Mouse (Mus musculus) forebrain, embryonic 13.5 days (tissue): Measurements from ENCODE around the gene Ccdc40. TPM values are rescaled to one million over a fixed set of nuclear protein-coding genes. Genes with fewer than 3 reads are reported as not detected.
"Not testable (repeated sequence)": the region's sequence is repeated elsewhere in the genome, so short reads cannot be mapped to it uniquely, and the experiment has no call there.

Experiments used
- ATAC-seq: fragments of 200-750 bp; cut with Nextera tagmentation; 2 replicates; pipeline ENCODE4 v1.8.0; 2017
- H3K27ac ChIP-seq: fragments of 300-500 bp; sonication (generic); 2 replicates; pipeline ENCODE4 v1.5.1; 2015; ENCODE audit warnings: inconsistent platforms, mild to moderate bottlenecking, moderate library complexity
- H3K27me3 ChIP-seq: fragments of 300-500 bp; sonication (generic); 2 replicates; pipeline ENCODE4 v1.6.1; 2015; ENCODE audit warnings: mild to moderate bottlenecking, inconsistent platforms
- H3K36me3 ChIP-seq: fragments of 300-500 bp; sonication (generic); 2 replicates; pipeline ENCODE4 v1.6.1; 2015; ENCODE audit warnings: mild to moderate bottlenecking, inconsistent platforms; ENCODE audit not compliant: poor library complexity, severe bottlenecking
- H3K4me1 ChIP-seq: fragments of 300-500 bp; sonication (generic); 2 replicates; pipeline ENCODE4 v1.6.1; 2015; ENCODE audit warnings: inconsistent platforms
- H3K4me2 ChIP-seq: fragments of 300-500 bp; sonication (generic); 2 replicates; pipeline ENCODE4 v1.6.1; 2015; ENCODE audit warnings: inconsistent platforms, mild to moderate bottlenecking, moderate library complexity
- H3K4me3 ChIP-seq: fragments of 300-500 bp; sonication (generic); 2 replicates; pipeline ENCODE4 v1.5.1; 2015; ENCODE audit warnings: mild to moderate bottlenecking, inconsistent platforms
- H3K9ac ChIP-seq: fragments of 300-500 bp; sonication (generic); 2 replicates; pipeline ENCODE4 v1.6.1; 2015; ENCODE audit warnings: mild to moderate bottlenecking, inconsistent platforms
- H3K9me3 ChIP-seq: fragments of 300-500 bp; sonication (generic); replicated peaks from 2 replicates; pipeline ENCODE4 v1.6.1; 2016; ENCODE audit warnings: inconsistent platforms
- WGBS: fragments of 180-500 bp; shearing (Covaris S2); methylation state at CpG from one replicate; pipeline ENCODE4 v1.1.7; 2015; 5-methylcytosine and 5-hydroxymethylcytosine counted together
- polyA plus RNA-seq: library from polyadenylated mRNA; unstranded; fragments of >200 nt; fragmentation: Nextera tagmentation; extraction: Ambion mirVana; gene quantifications from 2 replicates; pipeline ENCODE4 v1.2.1, GENCODE M21; 2015

Gene Ccdc40
- polyA plus RNA-seq, 1 experiment from 2014 or later, result 14.3 TPM

GRCm38 (mm10) chr11:119239480-119239879 is 11.1 kb downstream of the Ccdc40 start:
- Histone ChIP-seq H3K27me3 (no peaks in the 10 kb centered on the region), H3K9ac (no peak overlapping the region), H3K9me3 (no peaks in the 10 kb centered on the region), H3K36me3 (peaks cover 61% of the 10 kb centered on the region), H3K27ac (no peak overlapping the region), H3K4me2 (no peak overlapping the region), H3K4me3 (no peak overlapping the region), H3K4me1 (peaks cover 16% of the 10 kb centered on the region)
- 91% methylated on average over 12 of the region's 12 CpGs for WGBS
- ATAC-seq, result no peak

- WGBS, result 97% methylated on average over 6 of the region's 6 CpGs
- not testable (repeated sequence) for H3K9ac ChIP-seq, H3K9me3 ChIP-seq, H3K27me3 ChIP-seq, H3K4me3 ChIP-seq, H3K27ac ChIP-seq, H3K4me2 ChIP-seq, ATAC-seq, H3K4me1 ChIP-seq
- H3K36me3 ChIP-seq, result peaks cover 39% of the 10 kb centered on the region
Observed at GRCm38 (mm10) chr11:119245543-119245942, 17.2 kb downstream of the Ccdc40 start.

- Histone ChIP-seq H3K4me1 (peaks cover 19% of the 10 kb centered on the region), H3K4me3 (no peak overlapping the region), H3K27me3 (no peaks in the 10 kb centered on the region), H3K4me2 (no peak overlapping the region), H3K9me3 (no peaks in the 10 kb centered on the region), H3K27ac (no peak overlapping the region), H3K36me3 (peaks cover 16% of the 10 kb centered on the region), H3K9ac (no peak overlapping the region)
- 0 out of 2 replicates have a peak, but pooled peaks have one; percentile 48 for ATAC-seq
- WGBS, result 29% methylated on average over 6 of the region's 6 CpGs
Observed at GRCm38 (mm10) chr11:119249011-119249410, 20.6 kb downstream of the Ccdc40 start.

- 80% methylated on average over 17 of the region's 17 CpGs for WGBS
- Histone ChIP-seq H3K4me2 (no peak overlapping the region), H3K27me3 (no peaks in the 10 kb centered on the region), H3K9ac (no peak overlapping the region), H3K27ac (no peak overlapping the region), H3K36me3 (peaks cover 12% of the 10 kb centered on the region; the same call in 1 of the 2 replicates), H3K4me1 (peaks cover 19% of the 10 kb centered on the region), H3K4me3 (no peak overlapping the region), H3K9me3 (no peaks in the 10 kb centered on the region)
- no peak for ATAC-seq
Observed at GRCm38 (mm10) chr11:119250998-119251397, 22.6 kb downstream of the Ccdc40 start.

GRCm38 (mm10) chr11:119252854-119253541 is 24.6 kb downstream of the Ccdc40 start:
- Histone ChIP-seq H3K9me3 (no peaks in the 10 kb centered on the region), H3K4me2 (peak overlapping the region; percentile 51), H3K9ac (no peak overlapping the region), H3K36me3 (peaks cover 11% of the 10 kb centered on the region; the same call in 1 of the 2 replicates), H3K4me1 (peaks cover 22% of the 10 kb centered on the region), H3K27ac (no peak overlapping the region; the same call in 1 of the 2 replicates), H3K27me3 (no peaks in the 10 kb centered on the region), H3K4me3 (peak overlapping the region; percentile 18; the same call in 1 of the 2 replicates)
- WGBS, result 5% methylated on average over 22 of the region's 22 CpGs
- ATAC-seq, result peak; percentile 72

GRCm38 (mm10) chr11:119256557-119256956 is 28.2 kb downstream of the Ccdc40 start:
- H3K4me3 ChIP-seq, H3K9me3 ChIP-seq, H3K9ac ChIP-seq, H3K27me3 ChIP-seq, ATAC-seq, H3K27ac ChIP-seq, H3K4me2 ChIP-seq: not testable (repeated sequence)
- H3K4me1 ChIP-seq, result peaks cover 22% of the 10 kb centered on the region
- H3K36me3 ChIP-seq, result peaks cover 21% of the 10 kb centered on the region
- WGBS, result 88% methylated on average over 5 of the region's 5 CpGs

- 72% methylated on average over 9 of the region's 9 CpGs for WGBS
- Histone ChIP-seq H3K9ac (no peak overlapping the region), H3K36me3 (peaks cover 27% of the 10 kb centered on the region)
Observed at GRCm38 (mm10) chr11:119258216-119258571, 29.8 kb downstream of the Ccdc40 start.

GRCm38 (mm10) chr11:119258572-119259322 is 30.4 kb downstream of the Ccdc40 start:
- H3K9me3 ChIP-seq, result no peaks in the 10 kb centered on the region
- peak overlapping the region; percentile 22 for H3K4me3 ChIP-seq
- H3K27me3 ChIP-seq, result no peaks in the 10 kb centered on the region
- peak overlapping the region; percentile 35; the same call in 1 of the 2 replicates for H3K9ac ChIP-seq
- H3K4me2 ChIP-seq, result peak overlapping the region; percentile 49
- peak; percentile 50; the same call in 1 of the 2 replicates for ATAC-seq
- 0 out of 2 replicates have a peak overlapping the region, but pooled peaks have one; percentile 4 for H3K27ac ChIP-seq
- H3K4me1 ChIP-seq, result peaks cover 4% of the 10 kb centered on the region
- H3K36me3 ChIP-seq, result peaks cover 27% of the 10 kb centered on the region
- 71% methylated on average over 23 of the region's 23 CpGs for WGBS

More at GRCm38 (mm10) chr11:119258216-119258571, 29.8 kb downstream of the Ccdc40 start:
- Histone ChIP-seq H3K4me3 (peak overlapping the region; percentile 22), H3K27ac (0 out of 2 replicates have a peak overlapping the region, but pooled peaks have one; percentile 4), H3K4me2 (peak overlapping the region; percentile 49), H3K27me3 (no peaks in the 10 kb centered on the region), H3K4me1 (peaks cover 7% of the 10 kb centered on the region), H3K9me3 (no peaks in the 10 kb centered on the region)
- ATAC-seq, result no peak

- Histone ChIP-seq H3K4me2 (no peak overlapping the region), H3K27ac (no peak overlapping the region), H3K4me1 (peaks cover 4% of the 10 kb centered on the region), H3K27me3 (no peaks in the 10 kb centered on the region), H3K36me3 (peaks cover 27% of the 10 kb centered on the region), H3K9ac (no peak overlapping the region), H3K9me3 (no peaks in the 10 kb centered on the region), H3K4me3 (no peak overlapping the region)
- no peak for ATAC-seq
- WGBS, result 90% methylated on average over 8 of the region's 8 CpGs
Observed at GRCm38 (mm10) chr11:119259977-119260376, 31.6 kb downstream of the Ccdc40 start.

- Histone ChIP-seq H3K27ac (no peak overlapping the region), H3K9ac (no peak overlapping the region), H3K4me3 (no peak overlapping the region), H3K36me3 (peaks cover 27% of the 10 kb centered on the region), H3K9me3 (no peaks in the 10 kb centered on the region), H3K27me3 (no peaks in the 10 kb centered on the region), H3K4me2 (no peak overlapping the region), H3K4me1 (peaks cover 14% of the 10 kb centered on the region)
- ATAC-seq, result no peak
- WGBS, result 92% methylated on average over 13 of the region's 13 CpGs
Observed at GRCm38 (mm10) chr11:119264413-119264812, 36.0 kb downstream of the Ccdc40 start.

GRCm38 (mm10) chr11:119265811-119266210 is 37.4 kb downstream of the Ccdc40 start:
- H3K4me3 ChIP-seq, result no peak overlapping the region
- peaks cover 14% of the 10 kb centered on the region for H3K4me1 ChIP-seq
- H3K27ac ChIP-seq, result no peak overlapping the region
- H3K36me3 ChIP-seq, result peaks cover 17% of the 10 kb centered on the region
- H3K9ac ChIP-seq, result no peak overlapping the region
- no peak overlapping the region for H3K4me2 ChIP-seq
- no peak for ATAC-seq
- H3K9me3 ChIP-seq, result no peaks in the 10 kb centered on the region
- H3K27me3 ChIP-seq, result no peaks in the 10 kb centered on the region
- WGBS, result 79% methylated on average over 7 of the region's 7 CpGs

- Histone ChIP-seq H3K4me3 (peak overlapping the region; percentile 61; the same call in 1 of the 2 replicates), H3K4me1 (peaks cover 14% of the 10 kb centered on the region), H3K36me3 (peaks cover 18% of the 10 kb centered on the region), H3K4me2 (peak overlapping the region; percentile 87), H3K9ac (peak overlapping the region; percentile 77; the same call in 1 of the 2 replicates), H3K27ac (peak overlapping the region; percentile 10; the same call in 1 of the 2 replicates), H3K9me3 (no peaks in the 10 kb centered on the region), H3K27me3 (no peaks in the 10 kb centered on the region)
- WGBS, result 43% methylated on average over 6 of the region's 6 CpGs
- peak; percentile 25; the same call in 1 of the 2 replicates for ATAC-seq
Observed at GRCm38 (mm10) chr11:119267241-119267674, 38.9 kb downstream of the Ccdc40 start.
